Mouse (Mus musculus) ES-E14 (cell line): ENCODE results near the gene Chp2.

Experiments used
- CHD2 ChIP-seq: IDR thresholded peaks from 2 replicates; pipeline ENCODE4 v1.6.1; 2014; ENCODE audit warnings: mild to moderate bottlenecking, low read depth, low read length, inconsistent platforms
- HCFC1 ChIP-seq: IDR thresholded peaks from 2 replicates; pipeline ENCODE4 v1.6.1; 2012; ENCODE audit warnings: low read length, inconsistent platforms, borderline replicate concordance; ENCODE audit not compliant: insufficient read depth
- MAFK ChIP-seq: IDR thresholded peaks from 2 replicates; pipeline ENCODE4 v1.6.1; 2014; ENCODE audit warnings: mild to moderate bottlenecking, low read depth, low read length, inconsistent platforms; ENCODE audit not compliant: insufficient read depth
- ZC3H11A ChIP-seq: IDR thresholded peaks from 2 replicates; pipeline ENCODE4 v1.6.1; 2012; ENCODE audit warnings: low read depth, mild to moderate bottlenecking, inconsistent platforms, low read length, borderline replicate concordance
- ZNF384 ChIP-seq: IDR thresholded peaks from 2 replicates; pipeline ENCODE4 v1.6.1; 2012; ENCODE audit warnings: low read depth, low read length, inconsistent platforms

GRCm38 (mm10) chr7:122258521-122258920 lies 39.2 kb downstream of the Chp2 start:
- no peak for TF ChIP-seq CHD2
- TF ChIP-seq ZC3H11A, result no peak
- TF ChIP-seq HCFC1, result no peak
- no peak for TF ChIP-seq ZNF384
- TF ChIP-seq MAFK, result no peak
